Mouse (Mus musculus): Measurements from ENCODE around the gene Hnrnpm. TPM values are rescaled to one million over a fixed set of nuclear protein-coding genes. Genes with fewer than 3 reads are reported as not detected.
A peak's percentile ranks its signal among the peaks of the same experiment; 100 is the strongest.

Hnrnpm gene
- polyA plus RNA-seq, 1 experiment from 2014 or later, result 515 TPM

GRCm38 (mm10) chr17:33649781-33650475 is 36.7 kb downstream of the Hnrnpm start:
- Histone ChIP-seq H3K4me1 (no peaks in the 10 kb centered on the region), H3K36me3 (replicated peaks) (peaks cover 100% of the 10 kb centered on the region), H3K27ac (no peak overlapping the region), H3K4me3 (no peak overlapping the region), H3K9me3 (no peaks in the 10 kb centered on the region), H3K27me3 (ENCODE audit: poor library complexity, severe bottlenecking) (no peaks in the 10 kb centered on the region)
- WGBS, result 97% methylated on average over 34 of the region's 34 CpGs
- no peak for DNase-seq (ENCODE audit: extremely low spot score, low spot score)

DNA sequence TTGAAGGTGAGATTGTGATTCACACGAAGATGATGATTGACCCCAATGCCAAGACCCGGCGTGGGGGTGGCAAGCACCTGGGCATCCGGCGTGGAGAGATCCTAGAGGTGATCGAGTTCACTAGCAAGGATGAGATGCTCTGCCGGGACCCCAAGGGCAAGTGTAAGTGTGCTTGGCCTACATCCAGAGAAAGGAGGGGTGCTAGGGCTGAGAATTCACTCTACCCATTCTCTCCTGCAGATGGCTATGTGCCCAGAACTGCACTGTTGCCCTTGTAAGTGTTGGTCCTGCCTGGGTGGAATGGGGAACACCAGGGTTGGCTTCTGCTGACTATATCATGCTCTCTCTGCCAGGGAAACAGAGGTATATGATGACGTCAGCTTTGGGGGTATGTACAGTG is 41.6 kb downstream of the Hnrnpm start:
- Histone ChIP-seq H3K27me3 (ENCODE audit: poor library complexity, severe bottlenecking) (no peaks in the 10 kb centered on the region), H3K27ac (no peak overlapping the region), H3K9me3 (no peaks in the 10 kb centered on the region), H3K4me1 (no peaks in the 10 kb centered on the region), H3K4me3 (no peak overlapping the region), H3K36me3 (replicated peaks) (peaks cover 100% of the 10 kb centered on the region)
- WGBS, result 95% methylated on average over 8 of the region's 8 CpGs
- DNase-seq (ENCODE audit: extremely low spot score, low spot score), result no peak

DNA sequence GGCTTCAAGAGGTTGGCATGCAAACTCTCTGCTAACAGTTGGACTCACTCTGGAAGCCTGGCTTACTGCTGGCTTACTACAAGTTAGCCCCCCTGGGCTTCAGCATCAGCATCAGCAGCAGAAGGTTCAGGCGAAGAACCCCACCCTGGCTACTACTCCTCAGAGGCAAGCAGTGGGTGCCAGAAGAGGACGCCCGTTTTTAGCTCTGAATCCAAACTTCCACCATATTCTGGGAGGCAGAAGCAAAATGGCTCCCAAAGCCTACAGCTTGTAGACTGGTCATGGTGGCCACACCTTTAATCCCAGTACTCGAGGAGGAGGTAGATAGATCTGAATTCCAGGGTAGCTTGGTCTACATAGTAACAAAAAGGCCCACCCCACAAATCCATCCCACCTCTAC is 42.6 kb downstream of the Hnrnpm start:
- Histone ChIP-seq H3K27ac (no peak overlapping the region), H3K36me3 (replicated peaks) (peaks cover 93% of the 10 kb centered on the region), H3K4me3 (no peak overlapping the region), H3K27me3 (ENCODE audit: poor library complexity, severe bottlenecking) (no peaks in the 10 kb centered on the region), H3K9me3 (no peaks in the 10 kb centered on the region), H3K4me1 (no peaks in the 10 kb centered on the region)
- DNase-seq (ENCODE audit: extremely low spot score, low spot score), result no peak
- WGBS, result 91% methylated on average over 4 of the region's 4 CpGs

DNA sequence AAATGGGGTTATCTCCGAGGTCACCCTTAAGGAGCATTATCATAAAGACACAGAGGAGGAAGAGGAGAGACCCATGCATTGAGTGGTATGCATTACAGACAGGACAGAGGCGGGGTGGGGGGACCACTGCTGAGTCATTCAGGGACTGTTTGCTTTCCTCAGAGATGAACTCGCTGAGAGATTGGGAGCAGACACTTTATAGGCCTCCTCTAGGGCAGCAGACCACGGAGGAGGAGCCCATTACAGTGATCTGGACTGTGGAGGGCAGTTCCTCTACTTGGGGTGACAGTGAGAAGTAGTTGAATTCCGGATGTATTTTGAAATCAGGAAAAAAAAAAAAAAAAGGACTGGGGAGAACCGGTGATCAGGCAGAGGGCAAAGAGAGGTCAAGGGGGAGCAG is 46.9 kb downstream of the Hnrnpm start:
- Histone ChIP-seq H3K9me3 (no peaks in the 10 kb centered on the region), H3K27me3 (ENCODE audit: poor library complexity, severe bottlenecking) (no peaks in the 10 kb centered on the region), H3K27ac (no peak overlapping the region), H3K36me3 (replicated peaks) (peaks cover 76% of the 10 kb centered on the region), H3K4me1 (no peaks in the 10 kb centered on the region), H3K4me3 (no peak overlapping the region)
- no peak for DNase-seq (ENCODE audit: extremely low spot score, low spot score)
- WGBS, result 75% methylated on average over 6 of the region's 6 CpGs

- no peak within 1 kb of the TSS for H3K27ac ChIP-seq
These were observed 49.0 kb downstream of the Hnrnpm start, which contains the start of gene Pram1 for GRCm38 (mm10) chr17:33637516-33638276. Gene Pram1, plus strand, starts transcription at chr17:33638056.

GRCm38 (mm10) chr17:33637038-33637437 is 49.6 kb downstream of the Hnrnpm start:
- no peak for DNase-seq (ENCODE audit: extremely low spot score, low spot score)
- Histone ChIP-seq H3K4me1 (no peaks in the 10 kb centered on the region), H3K36me3 (replicated peaks) (peaks cover 66% of the 10 kb centered on the region), H3K27me3 (ENCODE audit: poor library complexity, severe bottlenecking) (no peaks in the 10 kb centered on the region), H3K9me3 (no peaks in the 10 kb centered on the region), H3K4me3 (no peak overlapping the region), H3K27ac (no peak overlapping the region)
- 91% methylated on average over 2 of the region's 2 CpGs for WGBS

More at GRCm38 (mm10) chr17:33637516-33638276, 49.0 kb downstream of the Hnrnpm start, which contains the start of gene Pram1:
- no peaks in the 10 kb centered on the region for H3K27me3 ChIP-seq (ENCODE audit: poor library complexity, severe bottlenecking)
- H3K4me3 ChIP-seq, result no peak within 1 kb of the TSS
- peaks cover 66% of the 10 kb centered on the region for H3K36me3 ChIP-seq (replicated peaks)
- WGBS, result 91% methylated on average over 4 of the region's 4 CpGs
- no peaks in the 10 kb centered on the region for H3K9me3 ChIP-seq
- no peaks in the 10 kb centered on the region for H3K4me1 ChIP-seq
- no peak for DNase-seq (ENCODE audit: extremely low spot score, low spot score)

GRCm38 (mm10) chr17:33631796-33632195 is 54.9 kb downstream of the Hnrnpm start:
- Histone ChIP-seq H3K4me1 (peaks cover 22% of the 10 kb centered on the region), H3K27ac (no peak overlapping the region), H3K27me3 (ENCODE audit: poor library complexity, severe bottlenecking) (no peaks in the 10 kb centered on the region), H3K4me3 (no peak overlapping the region), H3K36me3 (replicated peaks) (peaks cover 44% of the 10 kb centered on the region), H3K9me3 (no peaks in the 10 kb centered on the region)
- 97% methylated on average over 5 of the region's 5 CpGs for WGBS
- DNase-seq (ENCODE audit: extremely low spot score, low spot score), result no peak

GRCm38 (mm10) chr17:33631236-33631635 is 55.4 kb downstream of the Hnrnpm start:
- WGBS, result 95% methylated on average over 9 of the region's 9 CpGs
- H3K27me3 ChIP-seq (ENCODE audit: poor library complexity, severe bottlenecking), result no peaks in the 10 kb centered on the region
- no peak for DNase-seq (ENCODE audit: extremely low spot score, low spot score)

DNA sequence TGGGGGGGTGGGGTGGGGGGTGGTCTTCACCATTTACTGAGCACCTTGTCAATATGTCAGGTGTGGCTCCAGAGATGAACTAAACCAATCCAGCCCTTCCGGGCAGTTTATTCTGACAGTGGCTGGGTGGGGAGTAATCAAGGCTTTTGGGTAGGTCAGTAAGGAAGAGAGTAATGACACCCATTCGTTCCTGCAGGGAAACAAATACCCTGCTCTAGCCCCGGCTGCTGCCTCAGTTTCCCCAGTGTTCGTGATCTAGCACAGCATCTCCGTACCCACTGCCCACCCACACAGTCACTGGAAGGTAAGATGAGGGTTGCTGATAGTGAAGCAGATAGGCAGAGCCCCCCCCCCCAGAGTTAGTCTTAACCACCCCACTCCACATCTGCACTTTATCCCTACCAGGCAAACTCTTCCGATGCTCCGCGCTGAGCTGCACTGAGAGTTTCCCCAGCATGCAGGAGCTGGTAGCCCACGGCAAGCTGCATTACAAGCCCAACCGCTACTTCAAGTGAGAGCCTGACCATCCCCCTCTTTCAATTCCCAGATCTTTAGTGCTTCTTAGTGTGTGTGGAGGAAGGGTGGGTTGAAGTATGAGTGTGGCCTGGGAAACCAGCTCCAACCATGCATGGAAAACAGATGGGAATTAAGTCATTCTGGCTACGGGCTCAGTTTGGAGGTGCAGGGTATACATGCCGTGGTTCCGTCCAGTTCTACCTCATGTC is 56.3 kb downstream of the Hnrnpm start:
- H3K27me3 ChIP-seq (ENCODE audit: poor library complexity, severe bottlenecking), result no peaks in the 10 kb centered on the region
- 89% methylated on average over 13 of the region's 13 CpGs for WGBS
- no peak overlapping the region for H3K27ac ChIP-seq
- peaks cover 43% of the 10 kb centered on the region for H3K36me3 ChIP-seq (replicated peaks)
- H3K9me3 ChIP-seq, result no peaks in the 10 kb centered on the region
- H3K4me1 ChIP-seq, result peaks cover 22% of the 10 kb centered on the region
- DNase-seq (ENCODE audit: extremely low spot score, low spot score), result no peak
- H3K4me3 ChIP-seq, result peak overlapping the region; percentile 78

More at GRCm38 (mm10) chr17:33631236-33631635, 55.4 kb downstream of the Hnrnpm start:
- peaks cover 22% of the 10 kb centered on the region for H3K4me1 ChIP-seq
- no peak overlapping the region for H3K4me3 ChIP-seq
- no peak overlapping the region for H3K27ac ChIP-seq
- no peaks in the 10 kb centered on the region for H3K9me3 ChIP-seq
- peaks cover 43% of the 10 kb centered on the region for H3K36me3 ChIP-seq (replicated peaks)

- Histone ChIP-seq H3K36me3 (replicated peaks) (peaks cover 40% of the 10 kb centered on the region), H3K9me3 (no peaks in the 10 kb centered on the region), H3K4me3 (peak overlapping the region; percentile 78), H3K4me1 (peaks cover 22% of the 10 kb centered on the region), H3K27ac (peak overlapping the region; percentile 99), H3K27me3 (ENCODE audit: poor library complexity, severe bottlenecking) (no peaks in the 10 kb centered on the region)
- 76% methylated on average over 12 of the region's 12 CpGs for WGBS
- no peak for DNase-seq (ENCODE audit: extremely low spot score, low spot score)
These were observed 57.1 kb downstream of the Hnrnpm start for GRCm38 (mm10) chr17:33629487-33630125.

GRCm38 (mm10) chr17:33628621-33629486 is 57.8 kb downstream of the Hnrnpm start, which contains the start of gene Zfp414:
Gene Zfp414, plus strand, starts transcription at chr17:33629090.
- WGBS, result 3% methylated on average over 35 of the region's 35 CpGs

More at GRCm38 (mm10) chr17:33628621-33629486, 57.8 kb downstream of the Hnrnpm start, which contains the start of gene Zfp414:
- peaks cover 22% of the 10 kb centered on the region for H3K4me1 ChIP-seq
- H3K9me3 ChIP-seq, result no peaks in the 10 kb centered on the region
- DNase-seq (ENCODE audit: extremely low spot score, low spot score), result peak; percentile 92
- H3K27ac ChIP-seq, result peak within 1 kb of the TSS; percentile 99
- peak within 1 kb of the TSS; percentile 78 for H3K4me3 ChIP-seq
- peaks cover 37% of the 10 kb centered on the region for H3K36me3 ChIP-seq (replicated peaks)
- H3K27me3 ChIP-seq (ENCODE audit: poor library complexity, severe bottlenecking), result no peaks in the 10 kb centered on the region
